Mouse (Mus musculus): ENCODE data around the gene Gm26727.
A peak's percentile ranks its signal among the peaks of the same experiment; 100 is the strongest.
"Not testable (repeated sequence)": the region's sequence is repeated elsewhere in the genome, so short reads cannot be mapped to it uniquely, and the experiment has no call there.

The Gm26727 gene

DNA sequence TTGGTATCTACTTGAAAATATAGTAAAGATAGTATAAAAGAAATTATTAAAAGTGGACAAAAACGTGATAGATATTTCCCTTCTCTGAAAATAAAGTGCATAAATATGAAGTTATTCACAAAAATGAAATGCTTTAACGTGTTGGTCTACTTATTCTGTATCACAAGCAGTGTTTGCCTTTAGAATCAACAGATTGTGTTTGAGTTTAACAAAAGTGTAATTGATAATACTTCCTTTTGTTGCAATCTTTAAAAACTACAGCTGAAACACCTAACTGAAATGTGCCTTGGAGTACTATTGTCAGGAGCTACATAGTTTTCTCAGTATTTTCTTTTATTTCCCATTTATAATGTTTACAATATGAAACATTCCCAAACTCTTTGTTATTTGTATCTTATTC lies at the start of gene Gm26727:
TSS of gene Gm26727 (minus strand) at position 101 of the 400 bp plus-strand sequence.
- DNase-seq (ENCODE audit: low spot score in 2 of 2): no peak

DNA sequence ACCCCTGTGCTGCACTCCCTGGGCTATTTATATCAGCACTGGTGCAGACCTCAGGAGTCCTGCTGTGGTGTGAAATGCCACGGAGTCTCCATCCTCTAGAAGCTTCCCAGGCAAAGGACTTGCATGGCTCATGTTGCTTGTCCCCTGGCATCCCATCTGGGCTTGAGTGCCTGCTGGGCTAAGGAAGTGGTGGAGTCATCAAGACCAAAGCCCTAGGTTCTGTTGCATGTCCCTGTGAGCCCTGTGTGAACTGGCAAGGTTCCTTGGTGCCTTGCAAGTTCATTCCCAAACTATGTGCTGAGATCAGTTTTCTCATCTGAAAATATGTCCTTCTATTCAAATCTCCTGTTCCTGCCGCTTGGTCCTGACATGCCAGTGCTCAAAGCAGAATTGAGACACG lies 48.1 kb upstream of the Gm26727 start:
- DNase-seq (ENCODE audit: low spot score in 2 of 2): peak; percentile 19 to 23

DNA sequence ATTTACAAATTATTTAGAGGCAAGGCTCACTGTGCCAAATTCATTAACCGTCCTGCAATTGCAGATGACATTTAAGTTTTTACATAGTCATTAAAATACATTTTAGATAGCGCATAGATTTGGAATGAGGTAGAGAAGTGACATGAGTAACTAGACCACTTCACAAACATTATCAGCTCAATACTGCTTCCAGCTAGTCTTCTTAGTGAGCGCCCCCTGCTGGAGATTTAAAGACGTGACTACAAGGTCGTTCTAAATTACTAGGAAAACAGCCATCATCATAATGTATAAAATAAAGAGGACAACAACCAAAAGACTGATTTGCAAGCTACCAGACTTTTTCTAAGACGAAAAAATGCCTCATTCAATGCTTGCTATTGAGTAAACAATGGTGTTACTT lies 44.8 kb upstream of the Gm26727 start:
- peak in 1 of 2 experiments; percentile 20 for DNase-seq (ENCODE audit: low spot score in 2 of 2)

DNA sequence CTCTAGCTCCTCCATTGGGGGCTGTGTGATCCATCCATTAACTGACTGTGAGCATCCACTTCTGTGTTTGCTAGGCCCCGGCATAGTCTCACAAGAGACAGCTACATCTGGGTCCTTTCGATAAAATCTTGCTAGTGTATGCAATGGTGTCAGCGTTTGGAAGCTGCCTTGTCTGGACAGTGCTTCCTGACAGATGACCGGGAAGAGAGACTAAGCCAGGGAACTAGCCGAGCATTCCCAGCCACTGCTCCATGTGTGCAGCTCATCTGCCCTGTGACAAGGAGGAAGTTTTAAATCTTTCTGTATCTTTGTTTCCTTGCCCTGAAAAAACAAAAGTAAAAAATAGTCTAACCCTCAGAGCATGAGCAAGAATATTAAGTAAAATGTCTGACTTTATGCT lies 37.0 kb upstream of the Gm26727 start:
- not testable (repeated sequence) for DNase-seq (ENCODE audit: low spot score in 2 of 2)

GRCm38 (mm10) chr2:67467036-67467435 lies 34.1 kb upstream of the Gm26727 start:
- no peak for DNase-seq (ENCODE audit: low spot score in 2 of 2)

DNA sequence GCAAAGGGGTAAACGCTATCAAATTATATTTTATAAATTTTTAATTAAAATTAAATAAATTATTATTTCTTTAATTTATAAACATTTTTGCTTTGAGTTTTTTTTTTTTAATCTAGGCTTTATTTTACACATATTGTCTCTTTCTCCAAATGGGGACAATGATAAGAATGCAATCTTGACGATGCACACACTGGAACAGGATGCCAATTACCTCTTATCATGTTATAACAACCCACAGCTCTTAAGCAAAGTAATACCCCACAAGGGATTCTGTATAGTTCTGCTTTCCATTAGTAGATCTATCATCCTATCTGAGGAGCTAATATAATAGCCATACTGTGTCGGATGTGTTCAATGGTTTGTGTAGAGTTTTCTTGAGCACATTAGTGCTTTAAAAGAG lies 27.9 kb upstream of the Gm26727 start:
- DNase-seq (ENCODE audit: low spot score in 2 of 2): no peak

GRCm38 (mm10) chr2:67447206-67447605 lies 14.2 kb upstream of the Gm26727 start:
- DNase-seq (ENCODE audit: low spot score in 2 of 2): peak in 1 of 2 experiments; percentile 11

GRCm38 (mm10) chr2:67446772-67447171 lies 13.8 kb upstream of the Gm26727 start:
- peak; percentile 9 to 12 for DNase-seq (ENCODE audit: low spot score in 2 of 2)

- DNase-seq (ENCODE audit: low spot score in 2 of 2): peak; percentile 45 to 65
These were observed 12.8 kb upstream of the Gm26727 start, which contains the start of gene Xirp2 for GRCm38 (mm10) chr2:67445780-67446179. Gene Xirp2 (plus strand): TSS chr2:67446002.

DNA sequence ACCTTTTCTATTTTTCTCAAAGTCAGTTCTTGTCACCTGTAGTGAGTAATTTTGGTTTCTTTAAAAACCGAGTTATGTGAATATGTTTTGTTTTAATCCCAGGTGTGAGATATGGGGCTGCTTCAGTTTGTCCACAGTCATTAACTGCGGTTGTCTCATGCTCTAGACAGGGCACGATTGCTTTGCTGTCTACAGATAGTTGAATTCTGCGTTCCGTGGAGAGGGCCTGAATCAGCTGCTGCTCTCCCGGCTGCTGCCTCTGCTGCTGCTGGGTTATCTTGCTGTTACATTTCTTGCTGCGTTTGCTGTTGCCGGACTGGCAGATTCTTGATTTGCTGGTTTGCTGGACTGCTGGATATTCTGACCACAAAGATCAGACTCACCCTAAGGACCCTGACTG lies 5.3 kb upstream of the Gm26727 start:
- no peak for DNase-seq (ENCODE audit: low spot score in 2 of 2)

GRCm38 (mm10) chr2:67422799-67423198 lies 10.2 kb downstream of the Gm26727 start:
- DNase-seq (ENCODE audit: low spot score in 2 of 2): no peak

DNA sequence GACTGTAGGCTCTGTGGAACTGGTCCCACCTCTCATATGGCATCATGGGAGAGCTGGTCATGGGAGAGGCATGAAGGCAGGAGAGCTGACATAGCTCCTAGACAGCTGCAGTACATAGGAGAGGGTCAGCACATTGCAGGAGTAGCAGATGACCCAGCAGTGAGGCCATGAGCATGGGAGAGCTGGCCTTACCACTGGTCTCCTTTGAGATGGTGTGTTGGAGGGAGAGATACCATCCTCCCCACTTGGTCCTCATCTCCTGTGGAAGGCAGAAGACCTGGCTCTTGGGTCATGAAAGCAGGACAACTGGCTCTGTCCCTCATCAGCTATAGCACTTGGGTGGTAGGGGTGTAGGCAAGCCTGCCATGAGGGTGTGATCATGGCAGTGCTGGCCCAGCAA lies 12.1 kb downstream of the Gm26727 start:
- no peak for DNase-seq (ENCODE audit: low spot score in 2 of 2)

- DNase-seq (ENCODE audit: low spot score in 2 of 2): not testable (repeated sequence)
These were observed 19.6 kb downstream of the Gm26727 start, which contains the start of gene Gm21830 for GRCm38 (mm10) chr2:67413425-67413824. Gene Gm21830 (plus strand): TSS chr2:67413725.

Measured in heart, adult 9 months (tissue).